Mouse (Mus musculus): ENCODE data around the gene Gm2035. TPM values are rescaled to one million over a fixed set of nuclear protein-coding genes. Genes with fewer than 3 reads are reported as not detected.
"Not testable (repeated sequence)": the region's sequence is repeated elsewhere in the genome, so short reads cannot be mapped to it uniquely, and the experiment has no call there.

Gene Gm2035
- not detected for total RNA-seq (2021)
- long read RNA-seq, experiment 1 = 0 reads
- long read RNA-seq, experiment 2 = 0 reads

GRCm38 (mm10) chr12:87919721-87920120, at the start of gene Gm2035:
TSS of gene Gm2035 (minus strand) at chr12:87919857.
- H3K27ac ChIP-seq; H3K4me3 ChIP-seq; DNase-seq (ENCODE audit: extremely low spot score in 1 of 2, low spot score in 2 of 2); intact Hi-C loops (cut with DNase I): not testable (repeated sequence)

GRCm38 (mm10) chr12:87953780-87954179, 34.1 kb upstream of the Gm2035 start, which contains the start of gene Gm2042:
TSS of gene Gm2042 (plus strand) at chr12:87954080.
- H3K27ac ChIP-seq; H3K4me3 ChIP-seq; intact Hi-C loops (cut with DNase I); DNase-seq (ENCODE audit: extremely low spot score in 1 of 2, low spot score in 2 of 2): not testable (repeated sequence)

GRCm38 (mm10) chr12:87895070-87895469, 24.6 kb downstream of the Gm2035 start, which contains the start of gene Gm2022:
TSS of gene Gm2022 (plus strand) at chr12:87895370.
- not testable (repeated sequence) for DNase-seq (ENCODE audit: extremely low spot score in 1 of 2, low spot score in 2 of 2); H3K27ac ChIP-seq; H3K4me3 ChIP-seq
- intact Hi-C loops (cut with DNase I) = loop anchor here (10.0 kb wide), 1 partner anchor 360 kb away; the partner anchor contains the start of gene Gm8332

GRCm38 (mm10) chr12:87873772-87874171, 45.9 kb downstream of the Gm2035 start, which contains the start of gene Gm2016:
TSS of gene Gm2016 (plus strand) at chr12:87874072.
- DNase-seq (ENCODE audit: extremely low spot score in 1 of 2, low spot score in 2 of 2); H3K4me3 ChIP-seq; H3K27ac ChIP-seq; intact Hi-C loops (cut with DNase I): not testable (repeated sequence)

Other genes with a start within 250 kb of the Gm2035 start
- gene Gm21319, start 144.1 kb downstream of the Gm2035 start, total RNA-seq (2021) = not detected
- not detected for gene Gm21936, start 124.3 kb downstream of the Gm2035 start, total RNA-seq (2021)
- gene BB287469, start 103.3 kb downstream of the Gm2035 start, total RNA-seq (2021) = not detected
- gene Gm2001, start 77.5 kb downstream of the Gm2035 start, total RNA-seq (2021) = not detected
- gene Gm2016, start 45.8 kb downstream of the Gm2035 start, total RNA-seq (2021) = not detected
- gene Gm2022, start 24.5 kb downstream of the Gm2035 start, total RNA-seq (2021) = not detected
- gene Gm2042, start 34.2 kb upstream of the Gm2035 start, total RNA-seq (2021) = not detected
- not detected for gene Gm2075, start 92.0 kb upstream of the Gm2035 start, total RNA-seq (2021)
- not detected for gene Gm6803, start 98.9 kb upstream of the Gm2035 start, total RNA-seq (2021)
- gene Gm2056, start 107.1 kb upstream of the Gm2035 start, total RNA-seq (2021) = not detected
- not detected for gene Gm16368, start 163.8 kb upstream of the Gm2035 start, total RNA-seq (2021)

All from left cerebral cortex, adult 2 months (tissue).